Mouse (Mus musculus) cerebellum, postnatal 14 days (tissue): ENCODE measurements at regions not wholly inside any gene's neighbourhood (a gene's known extent, or its start where the extent isn't known, plus 50 kb on each side); places are given as distances from the start of the nearest gene placed in this dataset.
"Not testable (repeated sequence)": the region's sequence is repeated elsewhere in the genome, so short reads cannot be mapped to it uniquely, and the experiment has no call there.

Experiments used
- DNase-seq, 2 experiments: peaks; one replicate each; pipeline ENCODE4 v3.0.0; 2021; ENCODE audit warnings: mixed read lengths in 2 of 2

- not testable (repeated sequence) for DNase-seq
Measured at GRCm38 (mm10) chr6:19855476-19855875, 989.4 kb downstream of the Ankrd7 start.

DNA sequence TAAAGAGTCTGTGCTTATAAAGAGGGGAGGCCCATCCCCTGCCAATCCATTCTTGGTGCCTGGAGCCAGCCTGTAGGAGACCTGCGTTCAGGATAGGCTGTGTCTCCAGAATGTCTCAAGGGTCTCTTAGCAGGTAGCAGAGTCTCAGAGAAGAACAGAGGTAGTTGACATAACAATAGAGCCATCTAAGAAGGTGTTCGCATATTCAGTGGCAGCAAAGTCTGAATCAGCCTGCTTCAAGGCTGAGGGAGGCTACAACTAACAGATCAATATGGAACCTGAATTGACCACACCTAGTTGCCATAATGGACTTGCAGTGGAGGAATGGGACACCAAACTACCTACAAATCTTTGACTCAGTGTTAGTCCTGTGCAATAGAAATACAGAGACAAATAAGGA is 998.0 kb downstream of the Ankrd7 start:
- no peak for DNase-seq

- DNase-seq: peak; percentile 88 to 89
Measured at GRCm38 (mm10) chr6:19869697-19870096, 1003.6 kb downstream of the Ankrd7 start.

GRCm38 (mm10) chr6:19911181-19911580 is 1045.1 kb downstream of the Ankrd7 start:
- peak; percentile 48 to 74 for DNase-seq

DNA sequence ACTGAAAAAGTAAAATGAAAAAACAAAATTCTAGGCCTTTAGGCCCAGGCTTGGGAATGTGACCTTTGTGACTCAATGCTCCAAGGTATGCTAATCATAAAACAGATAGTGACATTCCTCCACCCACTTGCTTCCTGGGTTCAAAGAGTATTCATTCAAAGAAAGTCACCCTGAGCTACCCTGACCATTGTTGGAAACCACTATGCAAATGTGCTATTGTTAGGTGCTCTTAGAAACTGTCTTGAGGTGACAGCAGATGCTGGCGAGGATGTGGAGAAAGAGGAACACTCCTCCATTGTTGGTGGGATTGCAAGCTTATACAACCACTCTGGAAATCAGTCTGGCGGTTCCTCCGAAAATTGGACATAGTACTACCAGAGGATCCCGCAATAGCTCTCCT is 1075.7 kb downstream of the Ankrd7 start:
- not testable (repeated sequence) for DNase-seq

DNA sequence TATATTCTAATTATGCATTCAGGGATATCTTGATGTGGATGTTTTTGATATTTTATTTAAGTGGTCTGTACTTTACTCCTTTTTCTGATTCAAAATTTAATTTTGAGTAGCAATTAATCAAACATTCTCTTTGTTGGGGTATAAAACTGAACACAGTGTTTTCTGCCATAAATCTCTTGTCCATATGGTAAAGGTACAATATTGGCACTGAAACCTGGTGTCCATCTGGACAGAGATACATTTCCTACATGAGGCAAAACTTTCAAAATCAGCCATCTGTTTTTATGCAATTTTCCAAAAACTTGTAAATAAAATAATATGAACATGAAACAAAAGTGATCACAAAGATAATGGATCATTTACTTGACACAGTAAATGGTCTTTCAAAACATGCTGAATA is 1078.2 kb downstream of the Ankrd7 start:
- peak; percentile 24 to 79 for DNase-seq

DNA sequence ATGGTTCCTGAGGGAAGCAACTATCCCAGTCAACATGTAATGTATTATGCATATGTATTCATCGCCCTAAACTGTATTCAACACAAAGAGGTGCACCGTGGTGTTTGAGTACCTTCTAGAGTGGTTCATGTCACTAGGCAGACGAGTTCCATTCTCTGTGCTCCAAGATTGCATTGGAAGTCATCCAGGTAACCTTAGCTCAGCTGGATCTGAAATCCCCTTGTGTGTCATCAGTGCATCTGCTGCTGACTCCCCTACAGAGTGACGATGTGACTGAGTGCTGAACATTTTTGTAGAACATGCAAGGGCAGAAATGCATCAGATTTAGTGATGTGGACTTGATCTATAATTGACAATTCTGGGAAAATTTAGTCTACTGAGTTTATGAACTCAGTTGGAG is 1079.6 kb downstream of the Ankrd7 start:
- DNase-seq: peak in 1 of 2 experiments; percentile 72

DNA sequence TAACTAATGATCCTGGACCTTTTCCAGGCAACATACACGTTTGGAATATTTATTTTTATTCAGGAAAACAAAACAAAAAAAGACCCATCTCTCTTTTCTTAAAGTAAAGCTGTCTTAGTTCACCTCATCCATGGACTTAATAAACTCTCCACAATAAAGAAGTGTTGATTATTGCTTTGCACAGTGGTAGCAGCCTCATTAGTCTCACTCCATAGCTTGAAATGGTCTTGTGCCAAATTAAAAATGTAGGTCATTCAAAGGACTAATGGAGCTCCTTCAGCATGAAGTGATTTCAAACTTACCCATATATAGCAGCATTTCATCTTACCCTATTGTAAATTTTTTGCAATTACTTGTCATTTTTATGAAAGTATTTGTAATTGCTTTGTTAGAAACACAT is 1109.8 kb downstream of the Ankrd7 start:
- DNase-seq: peak in 1 of 2 experiments; percentile 15

GRCm38 (mm10) chr6:19991829-19992228 is 1125.7 kb downstream of the Ankrd7 start:
- DNase-seq: no peak

DNA sequence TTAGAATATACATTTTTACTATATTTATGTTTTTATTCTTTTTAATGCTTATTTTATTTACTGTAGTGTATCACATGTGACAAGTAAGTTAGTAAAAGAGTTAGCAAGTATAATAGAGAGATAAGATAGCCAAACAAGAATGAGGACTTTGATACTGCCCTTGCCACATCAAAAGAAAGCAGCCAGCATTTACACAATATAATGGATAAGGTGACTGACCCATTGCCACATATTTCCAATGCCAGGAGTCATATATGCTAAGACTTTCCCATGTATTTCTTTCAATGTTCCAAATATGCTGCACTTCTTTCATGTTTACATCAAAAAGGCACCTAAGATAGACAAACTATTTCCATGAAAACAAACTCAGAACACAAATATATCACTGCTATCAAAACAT is 1162.3 kb downstream of the Ankrd7 start:
- DNase-seq: no peak

DNA sequence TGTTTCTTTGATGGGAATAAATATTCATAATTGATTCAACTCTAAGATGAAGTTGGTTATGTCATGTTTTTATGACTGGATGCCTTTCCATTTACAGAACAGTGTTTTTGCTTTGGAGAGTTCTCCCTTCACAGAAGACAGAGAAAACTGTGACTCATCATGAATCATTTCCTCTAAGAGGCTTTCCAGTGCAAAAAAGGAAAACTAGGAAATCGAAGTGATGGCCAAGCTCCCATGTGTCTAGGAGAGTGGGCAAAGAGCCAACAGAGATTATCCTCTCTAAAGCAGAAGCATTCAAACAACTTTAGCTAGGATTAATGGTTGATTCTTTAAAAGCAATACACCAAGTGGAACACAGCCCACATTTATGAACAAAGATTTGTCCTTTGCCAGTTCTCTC is 1171.7 kb downstream of the Ankrd7 start:
- DNase-seq: peak; percentile 25 to 61

DNA sequence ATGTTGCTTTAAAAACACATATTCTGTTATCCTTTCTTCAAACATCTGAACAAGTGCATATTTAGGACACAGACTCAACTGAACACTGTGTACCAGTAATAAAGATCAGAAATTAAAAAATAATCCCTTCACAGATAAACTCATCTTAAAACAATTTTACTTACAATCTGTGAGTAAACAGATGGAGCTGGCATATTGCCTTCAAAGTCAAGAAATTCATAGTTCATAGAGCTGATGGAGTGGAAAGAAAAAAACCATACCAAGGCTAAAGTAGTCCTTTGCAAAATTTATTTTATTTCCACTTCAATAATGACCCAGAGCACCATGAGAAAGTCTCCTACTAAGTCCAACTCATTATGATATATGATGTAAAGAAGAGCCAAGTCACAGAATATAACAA is 1136.6 kb upstream of the Kcnd2 start:
- DNase-seq: peak in 1 of 2 experiments; percentile 55

- DNase-seq: peak; percentile 28 to 55
Measured at GRCm38 (mm10) chr6:20092057-20092917, 1123.0 kb upstream of the Kcnd2 start.

GRCm38 (mm10) chr6:20133991-20134390 is 1081.3 kb upstream of the Kcnd2 start:
- peak in 1 of 2 experiments; percentile 4 for DNase-seq

DNA sequence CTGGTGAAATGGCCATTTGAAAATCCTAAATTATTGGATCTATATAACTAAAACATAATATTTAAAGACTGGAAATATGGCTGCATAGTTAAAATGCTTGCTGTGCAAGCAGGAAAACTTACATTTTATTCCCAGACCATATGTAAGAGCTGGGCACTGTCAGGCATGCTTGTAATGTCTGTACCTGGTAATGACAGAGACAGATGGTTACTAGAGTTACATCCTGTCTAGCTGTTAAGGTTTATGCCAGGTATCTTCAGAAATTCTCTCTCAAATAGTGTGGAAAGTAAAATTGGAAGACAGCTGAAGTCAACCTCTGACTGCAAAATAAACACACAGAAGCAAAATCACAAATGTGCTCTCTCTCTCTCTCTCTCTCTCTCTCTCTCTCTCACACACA is 1077.8 kb upstream of the Kcnd2 start:
- peak in 1 of 2 experiments; percentile 32 for DNase-seq
